Mouse (Mus musculus) testis, adult 2 months (tissue): ENCODE measurements around the gene Cnep1r1. TPM values are rescaled to one million over a fixed set of nuclear protein-coding genes. Genes with fewer than 3 reads are reported as not detected.

Source experiments
- H3K27ac ChIP-seq: fragments of 200-500 bp; 2 replicates; pipeline ENCODE4 v1.5.1; 2012; ENCODE audit warnings: low read depth, low read length; ENCODE audit not compliant: control insufficient read depth, insufficient read depth
- H3K27me3 ChIP-seq: fragments of 200-500 bp; 2 replicates; pipeline ENCODE4 v1.6.1; 2012; ENCODE audit warnings: mild to moderate bottlenecking, low read length, moderate library complexity; ENCODE audit not compliant: control insufficient read depth, insufficient read depth
- H3K36me3 ChIP-seq: fragments of 200-500 bp; 2 replicates; pipeline ENCODE4 v1.6.1; 2012; ENCODE audit warnings: mild to moderate bottlenecking, low read length; ENCODE audit not compliant: control insufficient read depth, insufficient read depth
- H3K4me1 ChIP-seq: fragments of 200-500 bp; 2 replicates; pipeline ENCODE4 v1.6.1; 2012; ENCODE audit warnings: low read length; ENCODE audit not compliant: control insufficient read depth, insufficient read depth
- H3K4me3 ChIP-seq: fragments of 200-500 bp; 2 replicates; pipeline ENCODE4 v1.5.1; 2012; ENCODE audit warnings: low read depth, mild to moderate bottlenecking, low read length, moderate library complexity, mixed read lengths; ENCODE audit not compliant: control insufficient read depth
- CTCF ChIP-seq: fragments of 200-500 bp; IDR thresholded peaks from 2 replicates; pipeline ENCODE4 v1.5.1; 2012; ENCODE audit warnings: low read depth, mild to moderate bottlenecking, inconsistent platforms, low read length, moderate library complexity; ENCODE audit not compliant: control insufficient read depth, insufficient read depth, insufficient replicate concordance
- POLR2A ChIP-seq: fragments of 200-500 bp; IDR thresholded peaks from 2 replicates; pipeline ENCODE4 v1.6.1; 2012; ENCODE audit warnings: low read depth, mild to moderate bottlenecking, inconsistent platforms, low read length, moderate library complexity; ENCODE audit not compliant: control insufficient read depth
- polyA plus RNA-seq: library from polyadenylated mRNA; depleted of rRNA; stranded (reverse); fragments of >200 nt; gene quantifications from 2 replicates; pipeline ENCODE4 v1.2.3, GENCODE M21; 2012; rRNA removed

Cnep1r1 gene
- polyA plus RNA-seq = 14.9 and 21.1 TPM in 2 replicates

- Histone ChIP-seq H3K4me1 (no peaks in the 10 kb centered on the region; the same call in 1 of the 2 replicates), H3K27ac (peak within 1 kb of the TSS; percentile 95), H3K27me3 (no peaks in the 10 kb centered on the region), H3K4me3 (peak within 1 kb of the TSS; percentile 93), H3K36me3 (peaks cover 2% of the 10 kb centered on the region; the same call in 1 of the 2 replicates)
- TF ChIP-seq CTCF = peak; percentile 48; the same call in 1 of the 2 replicates
- TF ChIP-seq POLR2A = peak; percentile 87
These were observed at the start of gene Cnep1r1 for GRCm38 (mm10) chr8:88118456-88119036. Cnep1r1 (plus strand) TSS chr8:88118769.

DNA sequence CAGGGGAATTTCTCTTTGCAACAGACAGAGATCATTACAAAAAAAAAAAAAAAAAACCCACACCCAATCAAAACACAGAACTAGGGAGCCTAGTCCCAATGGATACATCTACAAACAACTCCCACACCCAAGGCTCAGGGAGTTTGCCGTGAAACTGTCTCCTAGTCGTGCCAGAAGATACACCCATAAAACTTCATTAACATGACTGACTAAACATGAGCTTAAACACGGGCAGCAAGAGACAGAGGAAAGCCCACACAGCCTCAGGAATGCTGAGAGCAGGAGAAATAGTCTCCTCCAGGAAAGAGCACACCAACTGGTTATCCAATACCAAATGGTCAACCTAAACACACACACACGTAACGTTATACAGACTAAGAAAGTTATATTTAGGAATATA lies 36.4 kb upstream of the Cnep1r1 start:
- H3K4me1 ChIP-seq = no peaks in the 10 kb centered on the region
- H3K27ac ChIP-seq = no peak overlapping the region
- H3K4me3 ChIP-seq = no peak overlapping the region
- TF ChIP-seq CTCF = no peak
- TF ChIP-seq POLR2A = no peak
- no peaks in the 10 kb centered on the region for H3K36me3 ChIP-seq
- H3K27me3 ChIP-seq = no peaks in the 10 kb centered on the region

DNA sequence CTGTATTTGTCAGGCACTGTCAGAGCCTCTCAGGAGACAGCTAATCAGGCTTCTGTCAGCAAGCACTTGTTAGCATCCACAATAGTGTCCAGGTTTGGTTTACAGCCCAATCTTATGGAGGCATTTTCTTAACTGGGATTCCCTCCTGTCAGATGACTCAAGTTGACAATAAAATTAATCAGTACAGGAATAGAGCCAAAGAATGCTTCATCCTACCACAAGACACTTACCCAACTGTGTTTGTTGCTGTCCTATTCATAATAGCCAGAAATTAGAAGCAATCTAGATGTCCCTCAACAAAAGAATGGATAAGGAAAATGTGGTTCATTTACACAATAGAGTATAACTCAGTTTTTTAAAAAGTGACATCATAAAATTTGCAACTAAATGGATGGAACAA lies 30.6 kb upstream of the Cnep1r1 start:
- Histone ChIP-seq H3K36me3 (no peaks in the 10 kb centered on the region), H3K27me3 (no peaks in the 10 kb centered on the region), H3K27ac (no peak overlapping the region), H3K4me1 (no peaks in the 10 kb centered on the region), H3K4me3 (no peak overlapping the region)
- TF ChIP-seq CTCF = no peak

GRCm38 (mm10) chr8:88091661-88092060 lies 26.9 kb upstream of the Cnep1r1 start:
- Histone ChIP-seq H3K4me1 (no peaks in the 10 kb centered on the region), H3K27ac (no peak overlapping the region), H3K36me3 (no peaks in the 10 kb centered on the region), H3K4me3 (no peak overlapping the region), H3K27me3 (no peaks in the 10 kb centered on the region)
- TF ChIP-seq CTCF = no peak
- no peak for TF ChIP-seq POLR2A

DNA sequence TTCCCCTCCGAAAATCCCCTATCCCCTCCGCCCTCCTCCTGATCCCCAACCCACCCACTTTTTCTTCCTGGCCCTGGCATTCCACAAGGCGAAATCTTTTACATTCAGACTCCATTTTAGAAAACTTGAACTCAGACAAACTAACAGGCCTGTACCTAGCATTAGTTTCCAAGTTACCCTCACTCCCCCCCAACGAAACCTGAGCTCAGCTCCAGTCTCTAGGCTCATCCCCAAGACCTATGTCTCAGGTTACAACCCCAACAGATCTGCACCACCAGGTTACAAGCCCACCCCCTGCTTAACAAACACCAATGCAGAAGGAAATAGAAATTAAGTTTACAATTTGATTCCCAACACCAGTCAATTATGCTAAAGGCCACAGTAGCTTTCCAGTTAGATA lies 25.2 kb upstream of the Cnep1r1 start:
- no peaks in the 10 kb centered on the region for H3K4me1 ChIP-seq
- H3K27me3 ChIP-seq = no peaks in the 10 kb centered on the region
- H3K36me3 ChIP-seq = no peaks in the 10 kb centered on the region
- no peak overlapping the region for H3K4me3 ChIP-seq
- no peak overlapping the region for H3K27ac ChIP-seq
- TF ChIP-seq CTCF = no peak
- TF ChIP-seq POLR2A = no peak

DNA sequence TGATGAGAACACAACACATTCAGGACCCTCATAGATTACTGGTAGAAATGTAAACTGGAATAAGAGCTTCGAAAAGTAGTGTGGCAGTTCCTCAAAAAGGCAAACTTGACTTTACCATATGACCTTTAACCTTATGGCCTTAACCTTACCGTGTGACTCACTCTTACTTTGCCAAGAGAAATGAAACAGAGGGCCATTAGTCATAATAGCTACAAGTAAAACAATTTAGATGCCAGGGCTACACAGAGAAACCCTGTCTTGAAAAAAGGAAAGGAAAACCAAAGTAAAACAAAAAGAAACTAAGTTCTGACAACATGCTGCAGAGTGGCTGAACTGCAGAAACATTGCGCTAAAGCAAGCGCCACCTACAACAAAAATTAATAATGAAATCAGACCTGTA lies 19.7 kb upstream of the Cnep1r1 start:
- Histone ChIP-seq H3K27ac (no peak overlapping the region), H3K4me3 (no peak overlapping the region), H3K36me3 (no peaks in the 10 kb centered on the region), H3K4me1 (no peaks in the 10 kb centered on the region), H3K27me3 (no peaks in the 10 kb centered on the region)
- TF ChIP-seq CTCF (no peak), POLR2A (no peak)

DNA sequence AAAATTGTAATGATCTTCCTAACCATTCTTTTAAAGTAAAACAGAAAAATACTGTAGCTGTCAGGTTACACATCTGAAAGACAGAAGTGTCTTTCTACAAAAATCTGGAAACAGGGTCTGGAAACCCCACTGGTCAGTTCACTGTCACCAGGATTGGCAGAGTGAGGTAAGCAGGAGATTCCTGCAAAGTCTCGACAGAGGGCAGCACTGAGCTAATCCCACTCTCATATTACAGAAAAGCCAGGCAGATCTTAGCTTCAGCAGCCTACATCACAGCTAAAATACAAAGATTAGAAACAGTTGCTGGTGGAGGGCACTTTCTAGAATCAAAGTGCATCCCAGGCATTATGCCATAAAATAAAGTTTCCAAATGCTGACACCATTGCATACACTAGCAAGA lies 19.0 kb upstream of the Cnep1r1 start:
- no peaks in the 10 kb centered on the region for H3K36me3 ChIP-seq
- H3K27ac ChIP-seq = no peak overlapping the region
- no peaks in the 10 kb centered on the region for H3K4me1 ChIP-seq
- TF ChIP-seq POLR2A (no peak), CTCF (peak; percentile 27; the same call in 1 of the 2 replicates)
- H3K27me3 ChIP-seq = no peaks in the 10 kb centered on the region
- no peak overlapping the region for H3K4me3 ChIP-seq

GRCm38 (mm10) chr8:88109241-88109640 lies 9.3 kb upstream of the Cnep1r1 start:
- TF ChIP-seq CTCF (no peak), POLR2A (no peak)
- Histone ChIP-seq H3K27ac (no peak overlapping the region), H3K27me3 (no peaks in the 10 kb centered on the region), H3K4me3 (no peak overlapping the region), H3K4me1 (no peaks in the 10 kb centered on the region), H3K36me3 (no peaks in the 10 kb centered on the region; the same call in 1 of the 2 replicates)
